Mouse (Mus musculus): ENCODE results near the gene Smyd4.
"Not testable (repeated sequence)": the region's sequence is repeated elsewhere in the genome, so short reads cannot be mapped to it uniquely, and the experiment has no call there.

Smyd4 gene

DNA sequence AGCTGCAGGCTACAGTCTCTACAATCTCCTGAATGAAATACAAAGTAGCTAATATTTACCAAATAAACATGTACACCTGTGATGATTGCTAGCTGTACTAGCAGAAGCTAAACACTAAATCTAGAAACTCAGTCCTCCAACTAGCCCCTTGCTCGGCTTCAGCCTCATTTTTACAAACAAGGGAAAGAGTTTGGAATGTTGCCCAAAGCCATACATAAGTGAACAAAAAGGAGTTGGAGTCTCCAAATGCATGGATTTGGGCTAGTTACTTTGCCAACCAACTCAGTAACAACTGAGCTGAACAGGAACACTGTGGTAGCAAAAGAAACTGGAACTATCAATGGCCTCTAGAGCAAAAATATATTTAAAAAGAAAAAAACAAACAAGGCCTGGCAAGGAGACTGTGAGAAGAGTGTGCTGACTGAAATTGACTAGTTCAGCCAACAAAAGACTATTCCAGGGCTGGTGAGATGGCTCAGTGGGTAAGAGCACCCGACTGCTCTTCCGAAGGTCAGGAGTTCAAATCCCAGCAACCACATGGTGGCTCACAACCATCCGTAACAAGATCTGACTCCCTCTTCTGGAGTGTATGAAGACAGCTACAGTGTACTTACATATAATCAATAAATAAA, 1.6 kb upstream of the Smyd4 start:
- no peak for DNase-seq

DNA sequence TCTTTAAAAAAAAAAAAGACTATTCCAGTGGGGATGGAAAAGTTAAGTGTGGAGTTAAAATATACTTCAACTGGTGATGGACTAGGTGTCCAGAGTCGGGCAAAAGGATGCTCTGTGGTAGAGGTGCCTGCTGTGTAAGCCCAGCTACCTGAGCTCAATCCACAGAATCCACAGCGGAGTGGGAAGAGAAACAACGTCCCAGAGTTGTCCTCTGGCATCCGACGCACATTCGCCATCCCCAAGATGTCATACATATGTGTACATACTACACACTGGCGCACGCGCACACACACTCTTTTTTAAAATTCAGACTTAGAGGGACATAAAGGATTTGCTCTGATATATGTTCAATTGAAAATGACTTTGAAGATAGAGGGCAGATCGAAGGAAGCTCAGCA, 1.0 kb upstream of the Smyd4 start:
- DNase-seq: no peak

DNA sequence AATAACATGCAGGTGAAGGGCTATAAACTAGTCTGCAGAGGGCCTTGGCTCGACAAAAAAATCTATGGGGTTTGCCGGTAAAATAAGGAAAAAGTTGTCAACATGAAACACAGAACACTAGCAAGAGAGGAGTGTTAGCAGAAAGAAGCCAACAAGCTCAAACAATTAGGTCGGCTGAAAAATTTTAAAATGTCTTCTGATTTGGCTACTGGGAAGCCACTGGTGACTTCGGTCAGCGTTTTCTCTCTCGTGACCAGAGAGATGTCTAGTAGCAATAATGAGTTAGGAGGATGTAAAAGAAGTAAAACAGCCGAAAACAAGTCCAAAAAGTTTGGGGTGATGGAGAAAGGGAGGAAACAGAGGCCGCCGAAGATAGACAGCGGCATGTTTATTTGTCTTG, 637 bp upstream of the Smyd4 start:
- no peak for DNase-seq

DNA sequence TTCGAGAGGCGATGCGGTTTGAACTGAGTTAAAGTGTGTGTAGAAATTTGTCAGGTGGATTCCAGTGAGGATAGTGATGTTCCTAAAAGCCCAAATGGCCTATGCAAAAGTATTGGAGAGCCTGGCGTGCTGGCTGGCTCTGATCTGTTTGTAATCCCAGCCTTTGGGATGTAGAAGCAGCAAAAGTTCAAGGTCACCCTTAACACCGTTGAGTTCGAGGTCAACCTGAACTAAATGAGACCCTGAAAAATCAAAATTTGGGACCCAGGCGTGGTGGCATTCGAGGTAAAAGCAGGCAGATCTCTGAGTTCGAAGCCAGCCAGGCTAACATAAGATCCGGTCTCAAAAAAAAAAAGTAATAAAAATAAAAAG, 643 bp downstream of the Smyd4 start:
- no peak for DNase-seq

DNA sequence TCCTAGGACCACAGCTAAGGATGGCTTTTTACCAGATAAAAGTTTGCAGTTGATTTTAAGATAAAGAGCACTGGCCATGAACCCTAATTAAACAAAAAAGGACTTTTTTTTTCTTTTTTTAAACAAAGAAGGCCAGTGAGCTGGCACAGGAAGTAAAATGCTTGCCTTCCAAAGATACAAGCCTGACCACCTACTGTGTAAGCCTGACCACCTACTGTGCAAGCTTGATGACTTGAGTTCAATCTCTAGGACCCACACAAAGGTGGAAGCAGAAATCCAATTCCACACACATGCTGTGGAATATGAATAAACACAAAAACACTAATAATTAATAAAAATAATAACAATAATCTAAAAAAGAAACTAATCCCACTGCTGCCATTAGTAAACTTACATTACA, 3.0 kb downstream of the Smyd4 start:
- DNase-seq: no peak

DNA sequence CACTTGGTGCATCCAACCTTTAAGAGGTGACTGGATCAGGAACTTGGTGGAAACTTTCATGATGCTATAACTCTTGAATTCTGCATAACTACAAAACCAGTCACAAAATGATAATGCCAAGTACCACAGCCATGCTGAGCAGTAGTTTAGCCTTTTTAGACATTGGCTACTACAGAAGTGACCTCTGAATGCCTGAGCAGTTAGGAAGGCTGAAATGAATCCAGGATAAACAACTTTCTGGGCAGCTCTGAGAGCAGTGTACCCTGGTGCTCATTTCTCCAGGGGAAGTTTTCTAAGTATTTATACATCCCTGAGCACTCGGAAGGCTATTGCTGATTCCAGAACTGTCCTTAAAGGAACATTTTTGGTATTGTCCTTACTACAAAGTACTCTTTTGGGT, 7.2 kb downstream of the Smyd4 start:
- no peak for DNase-seq

DNA sequence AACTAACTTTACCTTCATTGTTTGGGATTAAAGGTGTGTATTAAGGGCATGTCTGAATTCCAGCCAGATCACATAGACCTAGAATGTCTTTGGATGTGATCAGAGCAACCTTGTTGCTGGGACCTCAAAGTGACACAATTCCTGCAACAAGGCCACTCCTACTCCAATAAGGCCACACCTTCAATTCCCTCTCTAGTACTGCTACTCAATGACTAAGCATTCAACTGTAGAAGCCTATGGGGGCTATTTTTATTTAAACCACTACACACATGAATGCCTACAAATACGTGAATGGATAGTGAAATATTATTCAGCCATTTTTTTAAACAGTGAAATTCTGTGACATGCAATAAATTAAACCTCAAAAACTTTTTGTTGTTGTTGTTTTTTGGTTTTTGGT, 28.9 kb downstream of the Smyd4 start:
- no peak for DNase-seq

DNA sequence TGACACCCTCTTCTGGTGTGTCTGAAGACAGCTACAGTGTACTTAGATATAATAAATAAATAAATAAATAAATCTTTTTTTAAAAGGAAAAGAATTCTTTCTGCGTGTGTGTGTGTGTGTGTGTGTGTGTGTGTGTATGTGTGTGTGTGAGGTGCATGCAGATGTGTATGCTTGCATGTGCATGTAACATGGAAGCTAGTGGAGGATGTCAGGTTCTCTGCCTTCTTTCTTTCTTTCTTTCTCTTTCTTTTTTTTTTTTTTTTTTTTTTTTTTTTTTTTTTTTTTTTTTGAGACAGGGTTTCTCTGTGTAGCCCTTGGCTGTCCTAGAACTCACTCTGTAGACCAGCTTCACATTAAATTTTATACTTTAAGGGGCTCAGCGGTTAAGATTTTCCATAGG, 30.6 kb downstream of the Smyd4 start:
- DNase-seq: not testable (repeated sequence)

DNA sequence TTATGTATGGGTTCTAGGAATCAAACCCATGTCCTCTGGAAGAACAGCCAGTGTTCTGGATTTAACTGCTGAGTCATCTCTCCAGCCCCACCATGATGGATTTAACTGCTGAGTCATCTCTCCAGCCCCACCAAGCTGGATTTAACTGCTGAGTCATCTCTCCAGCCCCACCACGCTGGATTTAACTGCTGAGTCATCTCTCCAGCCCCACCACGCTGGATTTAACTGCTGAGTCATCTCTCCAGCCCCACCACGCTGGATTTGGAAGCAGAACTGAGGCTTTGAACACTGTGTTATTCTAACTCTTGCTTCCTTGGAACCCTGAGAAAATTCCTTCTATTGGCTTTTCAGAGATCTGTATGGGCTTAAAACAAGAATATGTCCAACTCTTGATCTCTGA, 35.3 kb downstream of the Smyd4 start:
- not testable (repeated sequence) for DNase-seq

DNA sequence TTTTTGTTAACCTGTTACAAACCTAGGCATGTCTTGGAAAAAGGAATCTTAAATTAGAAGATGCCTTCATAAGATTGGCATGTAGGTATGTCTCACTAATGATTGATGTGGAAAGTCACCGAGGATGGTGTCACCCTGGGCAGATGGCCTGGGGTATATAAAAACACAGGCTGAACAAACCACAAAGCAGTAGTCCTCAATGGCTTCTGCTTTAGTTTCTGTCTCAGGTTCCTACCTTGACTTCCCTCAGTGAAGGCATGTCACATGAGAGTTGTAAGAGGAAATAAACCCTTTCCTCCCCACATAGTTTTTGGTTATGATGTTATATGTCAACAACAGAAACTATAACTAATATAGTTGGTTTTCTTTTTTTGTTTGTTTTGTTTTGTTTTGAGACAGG, 47.4 kb downstream of the Smyd4 start:
- DNase-seq: no peak

DNA sequence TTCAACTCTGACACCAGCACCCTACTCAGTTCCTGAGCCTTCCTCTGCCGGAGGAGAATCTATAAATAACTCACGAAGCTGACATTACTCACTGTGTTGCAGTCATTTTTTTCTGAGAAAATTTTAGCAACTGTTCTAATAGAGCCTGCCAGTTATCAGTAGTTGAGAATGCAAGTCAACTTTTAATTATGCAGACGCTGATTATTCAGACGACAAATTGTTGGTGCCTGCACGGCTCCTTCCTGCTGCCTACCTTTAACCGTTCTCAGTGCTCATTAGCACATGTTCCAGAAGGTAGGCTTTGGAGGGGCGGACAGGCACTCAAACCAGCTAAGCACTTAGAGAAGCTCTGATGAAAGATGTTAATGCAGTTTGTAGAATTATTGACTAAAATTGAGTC, 49.2 kb downstream of the Smyd4 start:
- no peak for DNase-seq

DNA sequence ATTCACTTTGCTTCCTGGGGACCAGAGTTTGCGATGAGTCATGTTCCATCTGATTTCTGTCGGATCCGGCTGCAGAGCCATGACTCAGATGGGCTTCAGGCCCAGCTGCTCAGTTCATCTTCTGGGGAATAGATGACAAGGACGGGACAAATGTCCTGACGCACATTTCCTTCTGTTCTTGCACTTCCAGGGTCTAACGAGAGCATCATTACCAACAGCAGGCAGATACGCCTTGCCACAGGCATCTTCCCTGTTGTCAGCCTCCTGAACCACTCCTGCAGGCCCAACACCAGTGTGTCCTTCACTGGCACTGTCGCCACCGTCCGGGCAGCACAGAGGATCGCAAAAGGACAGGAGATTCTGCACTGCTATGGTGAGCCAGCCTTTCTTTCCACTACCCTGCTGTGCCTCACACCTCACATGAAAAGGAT, 51.2 kb downstream of the Smyd4 start:
- no peak for DNase-seq

DNA sequence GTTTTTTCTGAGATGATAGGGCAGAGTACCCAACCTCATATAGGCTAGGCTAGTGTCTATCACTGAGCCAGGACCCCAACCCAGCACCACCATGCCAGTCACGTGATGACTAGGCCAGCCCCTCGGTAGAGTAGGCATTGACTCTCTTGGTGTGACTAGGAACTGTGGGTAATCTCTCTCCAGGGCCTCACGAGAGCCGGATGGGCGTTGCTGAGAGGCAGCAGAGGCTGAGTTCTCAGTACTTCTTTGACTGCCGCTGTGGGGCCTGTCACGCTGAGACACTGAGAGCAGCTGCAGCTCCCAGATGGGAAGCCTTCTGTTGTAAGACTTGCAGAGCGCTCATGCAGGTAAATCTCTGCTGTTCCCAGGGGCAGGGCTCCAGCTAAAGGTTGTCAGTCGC, 51.9 kb downstream of the Smyd4 start:
- DNase-seq: no peak

DNA sequence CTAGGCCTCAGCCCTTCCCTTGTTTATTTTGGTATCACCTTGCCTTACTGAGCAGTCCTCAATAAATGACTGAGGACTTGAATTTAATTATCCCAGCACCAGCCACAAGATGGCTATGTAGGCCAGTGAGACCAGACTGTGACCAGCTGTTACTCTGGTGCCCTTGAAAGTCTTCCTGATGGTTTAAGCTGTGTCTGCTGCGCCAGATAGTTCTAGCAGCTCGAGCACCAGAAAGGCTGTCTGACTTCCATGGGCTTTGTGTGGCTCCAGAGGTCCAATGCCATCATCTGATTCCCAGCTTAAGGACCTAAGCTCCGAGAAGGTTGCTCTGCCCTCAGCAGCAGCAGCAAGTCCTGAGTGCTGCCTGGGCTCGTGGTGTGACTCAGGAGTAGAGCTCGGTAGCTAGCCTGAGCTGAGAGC, 54.0 kb downstream of the Smyd4 start:
- peak; percentile 83 for DNase-seq

DNA sequence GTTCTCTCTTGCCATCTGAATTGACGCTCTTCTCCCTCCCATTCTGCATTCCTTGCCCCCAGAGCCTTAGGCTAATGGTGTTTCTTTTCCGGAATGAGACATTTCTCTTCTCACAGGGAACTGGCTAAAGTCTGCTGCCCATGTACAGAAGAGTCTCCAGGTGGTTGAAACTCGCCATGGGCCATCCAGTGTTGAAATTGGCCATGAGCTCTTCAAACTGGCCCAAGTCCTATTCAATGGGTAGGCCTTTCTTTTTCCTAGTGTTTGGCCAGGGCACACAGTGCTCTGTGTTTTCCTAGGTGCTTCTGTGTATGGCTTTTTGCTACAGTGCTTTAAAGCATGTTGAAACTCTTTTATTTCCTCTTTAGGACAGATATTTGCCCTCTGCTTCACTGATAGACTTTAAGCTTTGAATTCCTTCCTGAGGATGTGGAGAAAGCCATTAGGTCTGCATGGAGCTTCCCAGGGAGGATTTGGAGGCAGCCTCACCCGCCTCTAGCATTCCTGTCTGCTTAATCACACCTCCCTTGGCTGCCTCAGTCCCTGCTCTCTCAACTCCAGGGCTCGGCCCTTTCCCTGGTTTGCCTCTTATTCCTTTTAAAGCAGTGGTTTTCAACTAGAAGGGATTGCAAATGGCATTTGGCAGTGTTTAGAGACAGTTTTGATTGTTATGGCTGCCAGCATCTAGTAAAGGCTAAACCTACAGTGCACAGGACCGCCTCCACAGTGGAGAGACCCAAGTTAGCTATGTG, 55.2 kb downstream of the Smyd4 start:
- DNase-seq: peak; percentile 64

DNA sequence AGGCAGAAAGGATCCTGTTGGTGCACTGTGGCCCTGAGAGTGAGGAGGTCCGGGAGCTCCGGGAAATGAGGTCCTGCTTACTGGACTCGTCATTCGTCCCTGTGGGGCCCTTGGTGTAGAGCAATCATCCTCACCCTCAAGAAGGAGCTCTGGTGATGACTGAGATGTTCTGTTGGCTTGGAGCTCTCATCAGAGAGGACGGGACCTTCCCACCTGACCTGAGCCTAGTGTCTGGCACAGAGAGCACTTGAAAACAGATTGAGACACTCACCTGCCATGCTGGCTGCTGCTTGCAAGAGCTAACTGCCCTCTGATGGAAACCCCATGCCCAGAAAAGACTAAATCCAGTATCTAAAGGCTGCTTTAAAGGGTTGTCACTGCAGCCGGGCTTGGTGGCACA, 56.6 kb downstream of the Smyd4 start:
- DNase-seq: no peak

DNA sequence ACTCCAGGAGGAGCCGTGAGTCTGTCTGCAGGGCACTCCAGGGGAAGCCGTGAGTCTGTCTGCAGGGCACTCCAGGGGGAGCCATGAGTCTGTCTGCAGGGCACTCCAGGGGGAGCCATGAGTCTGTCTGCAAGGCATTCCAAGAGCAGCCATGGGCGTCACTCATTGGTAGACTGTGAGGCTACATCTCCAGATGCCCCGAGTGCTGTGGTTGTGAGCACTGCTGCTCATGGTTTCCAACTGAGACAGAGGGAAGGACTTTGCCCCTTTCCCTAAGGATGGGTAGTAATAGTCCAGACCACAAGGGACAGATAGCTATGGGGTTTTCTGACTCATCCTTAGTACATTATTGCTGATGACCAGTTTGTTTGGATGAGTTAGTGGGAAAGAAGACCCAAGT, 57.9 kb downstream of the Smyd4 start:
- no peak for DNase-seq

DNA sequence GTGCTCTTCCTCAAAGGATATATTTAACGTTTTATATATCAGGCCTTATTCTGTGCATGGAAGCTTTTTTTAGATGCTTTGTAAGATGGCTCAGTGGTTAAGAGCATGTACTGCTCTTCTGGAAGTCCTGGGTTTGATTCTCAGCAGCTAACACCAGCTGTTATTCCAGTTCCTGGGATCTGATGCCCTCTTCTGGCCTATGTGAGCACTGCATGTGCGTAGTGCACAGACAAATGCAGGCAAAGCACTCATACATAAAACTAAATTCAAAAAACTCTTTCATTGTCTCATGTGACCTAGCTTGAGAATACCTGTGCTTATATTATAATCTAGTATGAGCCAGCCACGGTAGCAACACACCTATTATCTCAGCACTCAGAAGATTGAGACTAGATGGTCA, 58.6 kb downstream of the Smyd4 start:
- peak; percentile 65 for DNase-seq

DNA sequence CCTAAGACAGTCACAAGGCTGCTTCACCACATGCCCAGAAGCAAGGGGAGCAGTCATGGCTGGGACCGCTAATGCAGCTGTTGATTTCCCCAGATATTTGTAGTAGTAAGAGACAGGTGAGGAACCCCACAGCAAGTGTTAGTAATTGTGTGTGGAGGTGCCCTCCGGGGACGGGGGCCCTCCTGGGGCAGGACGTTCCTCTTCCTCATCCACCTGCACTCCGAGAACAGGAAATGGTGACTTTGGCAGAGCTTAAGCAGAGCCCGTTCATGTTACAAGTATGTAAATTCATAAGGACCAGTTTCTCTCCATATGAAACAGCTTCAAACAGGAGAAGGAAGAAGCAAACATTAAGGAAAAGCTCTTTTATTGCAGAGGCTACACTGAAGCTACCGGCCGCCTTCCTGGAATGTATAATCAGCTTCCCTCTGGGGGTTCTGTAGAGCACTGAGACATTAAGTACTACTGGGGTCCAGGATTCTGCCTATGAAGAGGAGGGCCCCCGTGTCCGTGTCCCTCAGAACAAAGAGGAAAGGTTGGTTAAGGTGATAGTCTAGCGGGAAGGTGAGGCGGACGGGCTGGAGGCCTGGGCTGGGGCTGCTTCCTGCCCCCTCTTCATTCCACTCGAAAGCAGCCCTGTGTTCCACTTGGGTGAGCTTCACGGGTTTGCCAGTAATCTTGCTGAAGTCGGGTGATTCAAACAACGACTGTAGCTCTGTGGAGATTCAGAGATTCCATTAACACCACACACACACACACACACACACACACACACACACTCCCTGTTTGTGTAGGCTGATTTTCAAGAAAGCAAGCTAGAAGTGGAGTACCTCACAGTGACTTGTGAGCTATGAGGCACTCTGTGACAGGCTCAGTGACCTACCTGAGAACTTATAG, 61.7 kb downstream of the Smyd4 start:
- no peak for DNase-seq

DNA sequence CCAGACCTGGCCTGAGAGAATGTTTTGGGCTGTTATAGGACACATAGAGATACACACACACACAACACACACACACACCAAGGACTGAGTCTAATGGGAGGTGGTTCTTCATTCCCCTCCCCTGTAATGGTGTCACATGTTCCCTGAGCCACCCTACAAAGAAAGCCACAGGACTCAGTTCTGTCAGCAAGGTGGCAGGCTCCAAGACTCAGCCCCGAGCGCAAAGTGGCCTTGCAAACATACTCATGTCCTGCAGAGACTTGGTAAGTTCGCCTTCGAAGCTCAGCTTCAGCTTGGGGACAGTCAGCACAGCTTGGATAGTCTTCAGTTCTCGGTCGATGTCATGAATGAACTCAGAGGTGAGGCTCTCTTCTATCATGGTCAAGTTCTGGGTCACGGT, 62.4 kb downstream of the Smyd4 start:
- no peak for DNase-seq

DNA sequence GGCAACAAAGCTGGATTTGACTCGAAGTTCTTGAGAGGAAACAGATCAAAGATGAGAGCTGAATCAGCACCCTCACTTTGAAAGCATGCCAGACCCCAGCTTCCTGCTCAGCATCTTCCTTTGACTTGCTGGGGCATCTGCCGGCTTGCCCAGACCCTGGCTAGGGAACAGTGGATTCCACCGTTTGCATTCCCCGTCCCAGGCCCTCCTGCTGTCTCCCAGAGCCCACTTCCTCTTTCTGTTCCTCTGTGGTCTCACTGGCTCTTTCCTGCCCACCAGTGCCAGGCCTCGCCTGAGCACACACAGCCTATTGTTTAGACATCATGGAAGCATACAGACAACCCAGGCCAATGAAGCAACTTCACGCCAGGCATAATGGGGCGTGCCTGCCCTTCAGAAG, 66.9 kb downstream of the Smyd4 start:
- DNase-seq: no peak

DNA sequence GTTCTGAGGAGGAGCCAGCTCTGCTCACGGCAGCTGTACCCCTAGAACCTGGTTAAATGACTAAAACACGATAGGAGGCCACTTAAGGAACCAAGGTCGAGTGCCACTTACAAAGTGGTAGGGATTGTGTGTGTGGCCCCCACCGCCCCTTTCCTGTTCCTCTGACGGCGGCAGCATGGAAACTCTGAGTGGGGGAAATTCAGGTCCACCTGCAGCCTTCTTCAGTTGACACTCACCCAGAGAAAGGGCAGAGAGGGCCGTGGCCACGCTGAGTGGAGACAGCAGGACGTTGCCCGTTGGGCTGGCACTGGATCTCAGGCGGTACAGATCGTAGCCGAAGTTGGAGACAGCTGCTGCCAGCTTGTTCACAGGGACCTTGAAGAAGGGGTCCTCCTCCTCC, 67.8 kb downstream of the Smyd4 start:
- no peak for DNase-seq

DNA sequence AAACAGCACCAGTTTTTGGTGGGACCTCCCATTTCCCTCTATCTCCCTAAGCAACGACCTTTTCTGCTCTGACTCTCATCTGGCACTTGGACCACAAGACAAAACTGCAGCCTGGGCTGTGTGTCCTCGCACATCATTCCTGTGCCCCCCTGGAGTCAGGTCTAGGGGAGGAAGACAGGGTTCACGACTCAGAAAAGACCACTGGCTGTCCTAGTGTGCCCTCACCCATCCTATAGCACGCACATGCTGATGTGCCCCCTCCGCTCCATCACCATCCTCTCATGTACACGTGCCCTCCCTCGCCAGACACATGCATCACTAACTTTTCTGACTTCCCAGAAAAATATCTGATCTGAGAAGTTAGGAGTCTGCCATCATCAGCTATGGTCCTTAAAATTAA, 71.8 kb downstream of the Smyd4 start:
- no peak for DNase-seq

DNA sequence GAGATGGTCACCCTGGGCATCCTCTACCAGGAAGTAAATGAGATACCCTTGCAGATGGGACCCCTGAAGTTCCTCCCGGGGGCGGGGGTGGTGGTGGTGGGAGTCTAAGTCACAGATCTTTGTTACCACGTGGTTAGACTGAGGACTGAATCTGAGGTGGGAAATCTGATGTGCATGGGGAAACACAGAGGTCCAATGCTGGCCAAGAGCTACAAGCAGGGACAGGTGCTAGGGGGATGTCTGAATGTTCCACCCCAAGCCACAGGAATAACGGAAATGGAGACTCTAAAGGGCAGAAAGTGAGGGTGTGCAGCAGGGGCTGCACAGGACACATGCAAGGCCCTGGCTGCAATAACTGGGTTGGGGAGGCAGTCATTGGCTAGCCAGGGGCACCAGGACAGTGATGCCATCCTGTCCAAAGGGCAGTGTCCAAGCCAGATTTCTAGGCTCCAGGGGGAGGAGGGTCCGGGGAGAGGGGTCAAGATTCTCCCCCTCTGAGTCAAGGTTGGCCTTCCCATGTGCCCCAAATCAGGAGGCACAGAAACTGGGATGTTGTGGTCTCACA, 72.7 kb downstream of the Smyd4 start:
- DNase-seq: no peak

Data from lung, postnatal 10 days (tissue).